Mouse (Mus musculus) liver, postnatal 0 days (tissue): Measurements from ENCODE around the gene Chst11. TPM values are rescaled to one million over a fixed set of nuclear protein-coding genes. Genes with fewer than 3 reads are reported as not detected.

Source experiments
- ATAC-seq: fragments of 200-750 bp; cut with Nextera tagmentation; 2 replicates; pipeline ENCODE4 v1.8.0; 2017; ENCODE audit warnings: mild to moderate bottlenecking, moderate library complexity
- DNase-seq: peaks from one replicate; pipeline ENCODE4 v3.0.0-alpha.2; 2016
- H3K27ac ChIP-seq: fragments of 300-500 bp; sonication (generic); 2 replicates; pipeline ENCODE4 v1.5.1; 2014; ENCODE audit warnings: antibody characterized with exemption, moderate library complexity, mild to moderate bottlenecking, low read depth
- H3K27me3 ChIP-seq: fragments of 300-500 bp; sonication (generic); 2 replicates; pipeline ENCODE4 v1.6.1; 2014; ENCODE audit warnings: low read length, control low read depth, mixed read lengths; ENCODE audit not compliant: insufficient read depth
- H3K36me3 ChIP-seq: fragments of 300-500 bp; sonication (generic); replicated peaks from 2 replicates; pipeline ENCODE4 v1.6.1; 2014; ENCODE audit warnings: mild to moderate bottlenecking, control low read depth, low read length, moderate library complexity, mixed read lengths; ENCODE audit not compliant: insufficient read depth
- H3K4me1 ChIP-seq: fragments of 300-500 bp; sonication (generic); 2 replicates; pipeline ENCODE4 v1.6.1; 2014; ENCODE audit warnings: antibody characterized with exemption, mild to moderate bottlenecking, control low read depth; ENCODE audit not compliant: insufficient read depth
- H3K4me2 ChIP-seq: fragments of 300-500 bp; sonication (generic); 2 replicates; pipeline ENCODE4 v1.6.1; 2014; ENCODE audit warnings: low read depth, mild to moderate bottlenecking, low read length, moderate library complexity, mixed read lengths
- H3K4me3 ChIP-seq: fragments of 300-500 bp; sonication (generic); 2 replicates; pipeline ENCODE4 v1.5.1; 2014; ENCODE audit warnings: low read depth, low read length
- H3K9ac ChIP-seq: fragments of 300-500 bp; sonication (generic); replicated peaks from 2 replicates; pipeline ENCODE4 v1.6.1; 2014; ENCODE audit warnings: mild to moderate bottlenecking, moderate library complexity
- H3K9me3 ChIP-seq: fragments of 300-500 bp; sonication (generic); 2 replicates; pipeline ENCODE4 v1.6.1; 2016; ENCODE audit warnings: mild to moderate bottlenecking, control low read depth, low read length, mixed read lengths
- CTCF ChIP-seq: sonication (generic); IDR thresholded peaks from 2 replicates; pipeline ENCODE4 v1.5.1; 2016; ENCODE audit warnings: antibody characterized with exemption, low read depth
- EP300 ChIP-seq: IDR thresholded peaks from 2 replicates; pipeline ENCODE4 v1.6.1; 2016; ENCODE audit warnings: antibody characterized with exemption, low read depth, mild to moderate bottlenecking
- WGBS: fragments of 180-500 bp; shearing (Covaris S2); extraction: QIAGEN DNeasy Blood & Tissue Kit; methylation state at CpG from one replicate; pipeline ENCODE4 v1.1.7; 2014; ENCODE audit not compliant: insufficient replicate concordance; 5-methylcytosine and 5-hydroxymethylcytosine counted together
- polyA plus RNA-seq: library from polyadenylated mRNA; unstranded; fragments of >200 nt; fragmentation: Nextera tagmentation; extraction: Ambion mirVana; gene quantifications from 2 replicates; pipeline ENCODE4 v1.2.1, GENCODE M21; 2015

Chst11 gene
- polyA plus RNA-seq, 1 experiment from 2014 or later, result 0.40 TPM

- H3K27ac ChIP-seq, result no peak overlapping the region
- no peaks in the 10 kb centered on the region for H3K27me3 ChIP-seq
- H3K4me3 ChIP-seq, result no peak overlapping the region
- H3K9ac ChIP-seq, result no peak overlapping the region
- H3K4me1 ChIP-seq, result peaks cover 11% of the 10 kb centered on the region
- no peak for DNase-seq
- no peak for ATAC-seq
- TF ChIP-seq EP300 (no peak), CTCF (no peak)
- no peaks in the 10 kb centered on the region for H3K36me3 ChIP-seq
- WGBS, result 79% methylated on average over 4 of the region's 4 CpGs
- H3K9me3 ChIP-seq, result no peaks in the 10 kb centered on the region
- H3K4me2 ChIP-seq, result no peak overlapping the region
Measured at GRCm38 (mm10) chr10:83031561-83031960, 46.3 kb downstream of the Chst11 start.

GRCm38 (mm10) chr10:83032559-83032958 is 47.3 kb downstream of the Chst11 start:
- H3K27ac ChIP-seq, result no peak overlapping the region
- H3K9ac ChIP-seq, result no peak overlapping the region
- peaks cover 7% of the 10 kb centered on the region for H3K4me1 ChIP-seq
- H3K36me3 ChIP-seq, result no peaks in the 10 kb centered on the region
- no peaks in the 10 kb centered on the region for H3K9me3 ChIP-seq
- no peak overlapping the region for H3K4me3 ChIP-seq
- ATAC-seq (peak; percentile 86), DNase-seq (peak; percentile 61)
- WGBS, result 68% methylated on average over 10 of the region's 10 CpGs
- TF ChIP-seq EP300 (no peak), CTCF (no peak)
- H3K4me2 ChIP-seq, result no peak overlapping the region
- no peaks in the 10 kb centered on the region for H3K27me3 ChIP-seq

GRCm38 (mm10) chr10:83036340-83037045 is 51.2 kb downstream of the Chst11 start:
- H3K9me3 ChIP-seq, result no peaks in the 10 kb centered on the region
- TF ChIP-seq CTCF (no peak), EP300 (0 out of 2 replicates have a peak, but pooled peaks have one; percentile 37)
- WGBS, result 89% methylated on average over 20 of the region's 20 CpGs
- no peaks in the 10 kb centered on the region for H3K27me3 ChIP-seq
- peak; percentile 49; the same call in 1 of the 2 replicates for ATAC-seq
- H3K27ac ChIP-seq, result no peak overlapping the region
- DNase-seq, result no peak
- no peak overlapping the region for H3K4me3 ChIP-seq
- no peaks in the 10 kb centered on the region for H3K36me3 ChIP-seq
- no peak overlapping the region for H3K9ac ChIP-seq
- peaks cover 4% of the 10 kb centered on the region; the same call in 1 of the 2 replicates for H3K4me1 ChIP-seq
- no peak overlapping the region for H3K4me2 ChIP-seq

GRCm38 (mm10) chr10:83038166-83038565 is 52.9 kb downstream of the Chst11 start:
- TF ChIP-seq EP300 (no peak), CTCF (no peak)
- Histone ChIP-seq H3K27ac (no peak overlapping the region), H3K9me3 (no peaks in the 10 kb centered on the region), H3K9ac (no peak overlapping the region), H3K4me2 (no peak overlapping the region), H3K4me1 (no peaks in the 10 kb centered on the region), H3K27me3 (no peaks in the 10 kb centered on the region), H3K36me3 (no peaks in the 10 kb centered on the region), H3K4me3 (no peak overlapping the region)
- WGBS, result 76% methylated on average over 9 of the region's 9 CpGs
- ATAC-seq (no peak), DNase-seq (no peak)

- Histone ChIP-seq H3K4me3 (no peak overlapping the region), H3K27me3 (no peaks in the 10 kb centered on the region), H3K27ac (no peak overlapping the region), H3K4me2 (no peak overlapping the region), H3K4me1 (no peaks in the 10 kb centered on the region), H3K9ac (no peak overlapping the region), H3K36me3 (no peaks in the 10 kb centered on the region), H3K9me3 (no peaks in the 10 kb centered on the region)
- WGBS, result 67% methylated on average over 10 of the region's 10 CpGs
- DNase-seq (no peak), ATAC-seq (no peak)
- no peak for TF ChIP-seq CTCF
- TF ChIP-seq EP300, result no peak
Measured at GRCm38 (mm10) chr10:83039414-83039813, 54.1 kb downstream of the Chst11 start.

GRCm38 (mm10) chr10:83041875-83042274 is 56.6 kb downstream of the Chst11 start:
- H3K4me3 ChIP-seq, result no peak overlapping the region
- H3K9ac ChIP-seq, result no peak overlapping the region
- 60% methylated on average over 9 of the region's 9 CpGs for WGBS
- no peaks in the 10 kb centered on the region for H3K4me1 ChIP-seq
- ATAC-seq (no peak), DNase-seq (no peak)
- H3K9me3 ChIP-seq, result no peaks in the 10 kb centered on the region
- no peak overlapping the region for H3K4me2 ChIP-seq
- no peaks in the 10 kb centered on the region for H3K27me3 ChIP-seq
- no peaks in the 10 kb centered on the region for H3K36me3 ChIP-seq
- TF ChIP-seq EP300, result no peak
- no peak for TF ChIP-seq CTCF
- H3K27ac ChIP-seq, result no peak overlapping the region
